Mouse (Mus musculus) intestine, embryonic 14.5 days (tissue): ENCODE results near the gene Rnf38. TPM values are rescaled to one million over a fixed set of nuclear protein-coding genes. Genes with fewer than 3 reads are reported as not detected.

Source experiments
- ATAC-seq: fragments of 200-750 bp; cut with Nextera tagmentation; replicated peaks from 2 replicates; pipeline ENCODE4 v1.8.0; 2017; ENCODE audit warnings: low read depth, moderate number of reproducible peaks, moderate TSS enrichment, moderate library complexity; ENCODE audit not compliant: low FRiP score, low TSS enrichment
- DNase-seq: peaks from one replicate; pipeline ENCODE4 v3.0.0-alpha.2; 2018; ENCODE audit warnings: low spot score
- H3K27ac ChIP-seq: fragments of 300-500 bp; sonication (generic); 2 replicates; pipeline ENCODE4 v1.5.1; 2014; ENCODE audit warnings: low read depth, mild to moderate bottlenecking, control low read depth
- H3K27me3 ChIP-seq: fragments of 300-500 bp; sonication (generic); replicated peaks from 2 replicates; pipeline ENCODE4 v1.6.1; 2014; ENCODE audit warnings: low read length, control low read depth; ENCODE audit not compliant: control insufficient read depth, insufficient read depth
- H3K36me3 ChIP-seq: fragments of 300-500 bp; sonication (generic); 2 replicates; pipeline ENCODE4 v1.6.1; 2014; ENCODE audit warnings: low read length, control low read depth; ENCODE audit not compliant: control insufficient read depth, insufficient read depth
- H3K4me1 ChIP-seq: fragments of 300-500 bp; sonication (generic); replicated peaks from 2 replicates; pipeline ENCODE4 v1.6.1; 2014; ENCODE audit warnings: low read length, control low read depth, mixed read lengths; ENCODE audit not compliant: control insufficient read depth, insufficient read depth
- H3K4me2 ChIP-seq: fragments of 300-500 bp; sonication (generic); 2 replicates; pipeline ENCODE4 v1.6.1; 2014; ENCODE audit warnings: low read length
- H3K4me3 ChIP-seq: fragments of 300-500 bp; sonication (generic); 2 replicates; pipeline ENCODE4 v1.5.1; 2014; ENCODE audit warnings: low read depth, low read length, control low read depth, mixed read lengths
- H3K9ac ChIP-seq: fragments of 300-500 bp; sonication (generic); 2 replicates; pipeline ENCODE4 v1.6.1; 2014; ENCODE audit warnings: mild to moderate bottlenecking, low read length
- H3K9me3 ChIP-seq: fragments of 300-500 bp; sonication (generic); 2 replicates; pipeline ENCODE4 v1.6.1; 2016; ENCODE audit warnings: low read length, control low read depth; ENCODE audit not compliant: control insufficient read depth
- WGBS: fragments of 180-500 bp; shearing (Covaris S2); extraction: QIAGEN DNeasy Blood & Tissue Kit; methylation state at CpG from one replicate; pipeline ENCODE4 v1.1.7; 2014; 5-methylcytosine and 5-hydroxymethylcytosine counted together
- microRNA-seq: library from miRNA; unstranded; fragments of <30 nt; microRNA quantifications from one replicate; pipeline ENCODE4, GENCODE M21; 2016
- polyA plus RNA-seq: library from polyadenylated mRNA; unstranded; fragments of >200 nt; fragmentation: Nextera tagmentation; extraction: Ambion mirVana; gene quantifications from 2 replicates; pipeline ENCODE4 v1.2.1, GENCODE M21; 2014

Rnf38 gene
- polyA plus RNA-seq, 1 experiment from 2014 or later, result 26.2 TPM

GRCm38 (mm10) chr4:44083945-44084344 lies 149.6 kb downstream of the Rnf38 start, which contains the start of gene Gne:
Gene Gne, minus strand, starts transcription at chr4:44084177.
- Histone ChIP-seq H3K4me1 (no peaks in the 10 kb centered on the region), H3K27ac (no peak within 1 kb of the TSS), H3K9ac (no peak within 1 kb of the TSS), H3K4me3 (no peak within 1 kb of the TSS), H3K9me3 (no peaks in the 10 kb centered on the region), H3K36me3 (no peaks in the 10 kb centered on the region), H3K27me3 (no peaks in the 10 kb centered on the region), H3K4me2 (peak within 1 kb of the TSS; percentile 3; the same call in 1 of the 2 replicates)
- ATAC-seq (no peak), DNase-seq (no peak)
- WGBS, result 14% methylated on average over 11 of the region's 11 CpGs

- ATAC-seq (no peak), DNase-seq (no peak)
- H3K27ac ChIP-seq, result no peak overlapping the region
Measured at GRCm38 (mm10) chr4:44078358-44078933, 155.1 kb downstream of the Rnf38 start.

More at GRCm38 (mm10) chr4:44078358-44078933, 155.1 kb downstream of the Rnf38 start:
- no peak overlapping the region for H3K4me3 ChIP-seq
- H3K36me3 ChIP-seq, result no peaks in the 10 kb centered on the region
- WGBS, result 74% methylated on average over 7 of the region's 7 CpGs
- H3K27me3 ChIP-seq, result no peaks in the 10 kb centered on the region
- H3K4me1 ChIP-seq, result no peaks in the 10 kb centered on the region
- no peak overlapping the region for H3K9ac ChIP-seq
- no peak overlapping the region for H3K4me2 ChIP-seq
- H3K9me3 ChIP-seq, result no peaks in the 10 kb centered on the region

Small RNA genes lying within 50 kb of the gene (microRNA-seq; reads per million reads assigned to microRNA genes)
- not detected for gene Mir5106

Other genes starting within 250 kb of the Rnf38 start
- gene Clta, start 229.3 kb downstream of the Rnf38 start, polyA plus RNA-seq, result 233 and 240 TPM in 2 replicates
- gene Gne, start 149.6 kb downstream of the Rnf38 start, polyA plus RNA-seq, result 41.5 and 42.3 TPM in 2 replicates
- gene Melk, start 67.1 kb upstream of the Rnf38 start, polyA plus RNA-seq, result 42.1 and 43.1 TPM in 2 replicates